Mouse (Mus musculus): ENCODE data around the gene Crebbp. TPM values are rescaled to one million over a fixed set of nuclear protein-coding genes. Genes with fewer than 3 reads are reported as not detected.

The Crebbp gene
- polyA plus RNA-seq, 1 experiment, result 56.9 TPM

GRCm38 (mm10) chr16:4235587-4235986, 21.8 kb upstream of the Crebbp start:
- no peaks in the 10 kb centered on the region for H3K27me3 ChIP-seq (ENCODE audit: control insufficient read depth, insufficient read depth, low read length)
- TF ChIP-seq CTCF (IDR thresholded peaks at IDR 0.05; ENCODE audit: borderline replicate concordance, control insufficient read depth, extremely low read depth, insufficient read depth, low read length, poor library complexity) (no peak), POLR2A (IDR thresholded peaks at IDR 0.05; ENCODE audit: control insufficient read depth, extremely low read depth, insufficient read depth, low read length, poor library complexity) (no peak)
- H3K4me1 ChIP-seq (replicated peaks; ENCODE audit: control insufficient read depth, insufficient read depth, low read length), result no peaks in the 10 kb centered on the region
- no peaks in the 10 kb centered on the region for H3K36me3 ChIP-seq (ENCODE audit: control insufficient read depth, insufficient read depth, low read length)
- no peak overlapping the region for H3K27ac ChIP-seq (ENCODE audit: control insufficient read depth, insufficient read depth, low read length)
- no peak for DNase-seq
- no peak overlapping the region for H3K4me3 ChIP-seq (ENCODE audit: control insufficient read depth, insufficient read depth, low read length)

- no peak for DNase-seq
- Histone ChIP-seq H3K4me1 (replicated peaks; ENCODE audit: control insufficient read depth, insufficient read depth, low read length) (no peaks in the 10 kb centered on the region), H3K36me3 (ENCODE audit: control insufficient read depth, insufficient read depth, low read length) (no peaks in the 10 kb centered on the region), H3K4me3 (ENCODE audit: control insufficient read depth, insufficient read depth, low read length) (no peak overlapping the region), H3K27ac (ENCODE audit: control insufficient read depth, insufficient read depth, low read length) (no peak overlapping the region), H3K27me3 (ENCODE audit: control insufficient read depth, insufficient read depth, low read length) (no peaks in the 10 kb centered on the region)
- 95% methylated on average over 2 of the region's 2 CpGs for WGBS
- no peak for TF ChIP-seq POLR2A (IDR thresholded peaks at IDR 0.05; ENCODE audit: control insufficient read depth, extremely low read depth, insufficient read depth, low read length, poor library complexity)
These were observed 12.0 kb upstream of the Crebbp start for GRCm38 (mm10) chr16:4225841-4226240.

- H3K4me1 ChIP-seq (replicated peaks; ENCODE audit: control insufficient read depth, insufficient read depth, low read length), result peaks cover 5% of the 10 kb centered on the region
- TF ChIP-seq POLR2A (IDR thresholded peaks at IDR 0.05; ENCODE audit: control insufficient read depth, extremely low read depth, insufficient read depth, low read length, poor library complexity), result no peak
- no peak for TF ChIP-seq CTCF (IDR thresholded peaks at IDR 0.05; ENCODE audit: borderline replicate concordance, control insufficient read depth, extremely low read depth, insufficient read depth, low read length, poor library complexity)
- no peaks in the 10 kb centered on the region for H3K27me3 ChIP-seq (ENCODE audit: control insufficient read depth, insufficient read depth, low read length)
- peak overlapping the region; percentile 68 for H3K4me3 ChIP-seq (ENCODE audit: control insufficient read depth, insufficient read depth, low read length)
- WGBS, result 80% methylated on average over 10 of the region's 10 CpGs
- H3K27ac ChIP-seq (ENCODE audit: control insufficient read depth, insufficient read depth, low read length), result no peak overlapping the region
- no peak for DNase-seq
- no peaks in the 10 kb centered on the region for H3K36me3 ChIP-seq (ENCODE audit: control insufficient read depth, insufficient read depth, low read length)
These were observed 939 bp upstream of the Crebbp start for GRCm38 (mm10) chr16:4214631-4215240.

- TF ChIP-seq CTCF (IDR thresholded peaks at IDR 0.05; ENCODE audit: borderline replicate concordance, control insufficient read depth, extremely low read depth, insufficient read depth, low read length, poor library complexity) (no peak), POLR2A (IDR thresholded peaks at IDR 0.05; ENCODE audit: control insufficient read depth, extremely low read depth, insufficient read depth, low read length, poor library complexity) (no peak)
These were observed 616 bp downstream of the Crebbp start for GRCm38 (mm10) chr16:4212963-4213798.

GRCm38 (mm10) chr16:4212167-4212962, 1.4 kb downstream of the Crebbp start:
- WGBS, result 3% methylated on average over 23 of the region's 23 CpGs
- H3K4me3 ChIP-seq (ENCODE audit: control insufficient read depth, insufficient read depth, low read length), result peak overlapping the region; percentile 87
- TF ChIP-seq POLR2A (IDR thresholded peaks at IDR 0.05; ENCODE audit: control insufficient read depth, extremely low read depth, insufficient read depth, low read length, poor library complexity) (no peak), CTCF (IDR thresholded peaks at IDR 0.05; ENCODE audit: borderline replicate concordance, control insufficient read depth, extremely low read depth, insufficient read depth, low read length, poor library complexity) (no peak)
- H3K4me1 ChIP-seq (replicated peaks; ENCODE audit: control insufficient read depth, insufficient read depth, low read length), result peaks cover 5% of the 10 kb centered on the region
- H3K27me3 ChIP-seq (ENCODE audit: control insufficient read depth, insufficient read depth, low read length), result no peaks in the 10 kb centered on the region
- no peaks in the 10 kb centered on the region; the same call in 1 of the 2 replicates for H3K36me3 ChIP-seq (ENCODE audit: control insufficient read depth, insufficient read depth, low read length)
- no peak overlapping the region for H3K27ac ChIP-seq (ENCODE audit: control insufficient read depth, insufficient read depth, low read length)
- DNase-seq, result no peak

More at GRCm38 (mm10) chr16:4212963-4213798, 616 bp downstream of the Crebbp start:
- DNase-seq, result peak; percentile 67
- WGBS, result 3% methylated on average over 114 of the region's 128 CpGs
- no peaks in the 10 kb centered on the region for H3K36me3 ChIP-seq (ENCODE audit: control insufficient read depth, insufficient read depth, low read length)
- H3K4me3 ChIP-seq (ENCODE audit: control insufficient read depth, insufficient read depth, low read length), result peak overlapping the region; percentile 87
- H3K27me3 ChIP-seq (ENCODE audit: control insufficient read depth, insufficient read depth, low read length), result no peaks in the 10 kb centered on the region
- H3K4me1 ChIP-seq (replicated peaks; ENCODE audit: control insufficient read depth, insufficient read depth, low read length), result peaks cover 5% of the 10 kb centered on the region
- peak overlapping the region; percentile 52; the same call in 1 of the 2 replicates for H3K27ac ChIP-seq (ENCODE audit: control insufficient read depth, insufficient read depth, low read length)

GRCm38 (mm10) chr16:4210290-4210689, 3.5 kb downstream of the Crebbp start:
- DNase-seq, result no peak
- Histone ChIP-seq H3K4me1 (replicated peaks; ENCODE audit: control insufficient read depth, insufficient read depth, low read length) (peaks cover 5% of the 10 kb centered on the region), H3K27me3 (ENCODE audit: control insufficient read depth, insufficient read depth, low read length) (no peaks in the 10 kb centered on the region), H3K36me3 (ENCODE audit: control insufficient read depth, insufficient read depth, low read length) (no peaks in the 10 kb centered on the region; the same call in 1 of the 2 replicates), H3K27ac (ENCODE audit: control insufficient read depth, insufficient read depth, low read length) (no peak overlapping the region), H3K4me3 (ENCODE audit: control insufficient read depth, insufficient read depth, low read length) (no peak overlapping the region)
- WGBS, result 88% methylated on average over 1 of the region's 1 CpGs
- TF ChIP-seq POLR2A (IDR thresholded peaks at IDR 0.05; ENCODE audit: control insufficient read depth, extremely low read depth, insufficient read depth, low read length, poor library complexity) (no peak), CTCF (IDR thresholded peaks at IDR 0.05; ENCODE audit: borderline replicate concordance, control insufficient read depth, extremely low read depth, insufficient read depth, low read length, poor library complexity) (no peak)

Measured in thymus, adult 2 months (tissue).